Mouse (Mus musculus) spleen, adult 2 months (tissue): ENCODE measurements around the gene Gp9. TPM values are rescaled to one million over a fixed set of nuclear protein-coding genes. Genes with fewer than 3 reads are reported as not detected.

Experiments used
- DNase-seq, 2 experiments: peaks; one replicate each; pipeline versions ENCODE4 v3.0.0 to v3.0.0-alpha.2; 2012 to 2021; ENCODE audit warnings: low spot score in 2 of 2, low read depth in 1 of 2
- H3K27ac ChIP-seq: fragments of 200-500 bp; 2 replicates; pipeline ENCODE4 v1.5.1; 2012; ENCODE audit warnings: low read length, inconsistent platforms; ENCODE audit not compliant: insufficient read depth
- H3K27me3 ChIP-seq: fragments of 200-500 bp; 2 replicates; pipeline ENCODE4 v1.6.1; 2012; ENCODE audit warnings: mild to moderate bottlenecking, moderate library complexity, low read length, inconsistent platforms; ENCODE audit not compliant: control insufficient read depth, insufficient read depth
- H3K36me3 ChIP-seq: fragments of 200-500 bp; 2 replicates; pipeline ENCODE4 v1.6.1; 2012; ENCODE audit warnings: mild to moderate bottlenecking, low read length, inconsistent platforms; ENCODE audit not compliant: control insufficient read depth, insufficient read depth
- H3K4me1 ChIP-seq: fragments of 200-500 bp; 2 replicates; pipeline ENCODE4 v1.6.1; 2011; ENCODE audit warnings: inconsistent platforms; ENCODE audit not compliant: control insufficient read depth, insufficient read depth, insufficient read length
- H3K4me3 ChIP-seq: fragments of 200-500 bp; 2 replicates; pipeline ENCODE4 v1.5.1; 2011; ENCODE audit warnings: mild to moderate bottlenecking, inconsistent platforms; ENCODE audit not compliant: insufficient read depth, insufficient read length; ENCODE audit errors: extremely low read depth
- CTCF ChIP-seq: fragments of 200-500 bp; IDR thresholded peaks from 2 replicates; pipeline ENCODE4 v1.5.1; 2011; ENCODE audit warnings: mild to moderate bottlenecking, inconsistent platforms; ENCODE audit not compliant: insufficient read depth, insufficient read length, insufficient replicate concordance; ENCODE audit errors: extremely low read depth
- POLR2A ChIP-seq: fragments of 200-500 bp; IDR thresholded peaks from 2 replicates; pipeline ENCODE4 v1.6.1; 2011; ENCODE audit warnings: low read depth, low read length, inconsistent platforms
- WGBS: fragments of 180-500 bp; shearing (Covaris S2); methylation state at CpG from one replicate; pipeline ENCODE4 v1.1.7; 2018; 5-methylcytosine and 5-hydroxymethylcytosine counted together
- polyA plus RNA-seq: library from polyadenylated mRNA; depleted of rRNA; stranded (reverse); fragments of >200 nt; gene quantifications from 2 replicates; pipeline ENCODE4 v1.2.3, GENCODE M21; 2012

Gene Gp9
- polyA plus RNA-seq, 1 experiment, result 70.5 TPM

DNA sequence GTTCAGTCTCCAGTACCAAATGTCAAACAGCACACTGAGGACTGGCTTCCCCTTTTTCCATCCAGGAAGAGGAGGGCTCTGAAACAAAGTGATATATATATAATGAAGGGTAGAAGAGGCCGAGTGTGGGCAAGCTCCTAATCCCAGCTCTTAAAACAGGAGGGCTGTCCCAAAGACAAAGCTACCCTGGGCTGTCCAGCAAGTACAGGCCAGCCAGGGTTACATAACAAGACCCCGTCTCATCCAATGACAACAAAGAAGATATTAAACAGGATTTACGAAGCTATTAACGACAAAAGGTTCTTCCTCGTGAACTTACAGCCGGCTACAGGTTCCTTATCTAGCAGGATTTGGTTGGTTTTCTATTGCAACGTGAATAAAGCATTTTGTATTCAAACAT lies 27.0 kb downstream of the Gp9 start:
- WGBS, result 84% methylated on average over 7 of the region's 7 CpGs
- Histone ChIP-seq H3K36me3 (peaks cover 4% of the 10 kb centered on the region; the same call in 1 of the 2 replicates), H3K4me3 (no peak overlapping the region), H3K27ac (no peak overlapping the region), H3K27me3 (no peaks in the 10 kb centered on the region), H3K4me1 (peaks cover 13% of the 10 kb centered on the region)
- TF ChIP-seq POLR2A, result no peak
- no peak for TF ChIP-seq CTCF
- DNase-seq, result no peak

DNA sequence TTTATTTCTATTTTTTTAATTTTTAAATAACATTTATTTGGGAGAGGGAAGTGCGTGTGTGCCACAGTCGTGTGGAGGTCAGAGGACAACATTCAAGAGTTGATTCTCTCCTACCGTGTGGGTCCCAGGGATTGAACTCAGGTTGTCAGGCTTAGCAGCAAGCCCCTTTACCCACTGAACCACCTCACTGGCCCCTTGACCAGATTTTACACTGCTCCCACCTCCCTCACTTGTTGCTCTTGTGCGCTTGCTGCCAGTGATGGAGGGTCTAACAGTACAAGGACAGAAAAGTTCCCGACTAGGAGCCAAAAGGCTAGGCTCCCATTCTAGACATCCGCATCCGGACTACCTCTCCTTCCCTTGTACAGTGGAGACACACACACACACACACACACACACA lies 27.6 kb downstream of the Gp9 start:
- Histone ChIP-seq H3K27ac (peak overlapping the region; percentile 21), H3K4me3 (no peak overlapping the region)

DNA sequence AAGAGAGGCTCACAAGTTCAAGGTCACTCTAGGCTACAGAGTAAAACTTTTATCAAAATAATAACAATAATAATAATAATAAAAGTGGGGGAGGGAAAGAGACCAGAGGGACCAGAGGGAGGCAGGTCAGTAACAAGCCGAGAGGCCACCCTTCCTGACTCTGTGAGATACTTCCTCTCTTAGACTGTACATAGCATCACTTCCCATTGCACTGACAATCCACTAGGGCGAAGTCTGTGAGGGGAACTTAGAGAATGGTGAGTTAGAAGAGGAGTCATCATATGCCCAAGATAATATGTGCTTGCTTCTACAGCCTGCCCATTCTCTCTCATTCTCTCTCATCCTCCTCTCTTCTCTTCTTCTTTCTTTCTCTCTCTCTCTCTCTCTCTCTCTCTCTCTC lies 28.2 kb downstream of the Gp9 start:
- 14% methylated on average over 2 of the region's 2 CpGs for WGBS
- Histone ChIP-seq H3K27me3 (no peaks in the 10 kb centered on the region), H3K4me3 (no peak overlapping the region), H3K27ac (0 out of 2 replicates have a peak overlapping the region, but pooled peaks have one; percentile 21), H3K4me1 (peaks cover 13% of the 10 kb centered on the region), H3K36me3 (peaks cover 3% of the 10 kb centered on the region; the same call in 1 of the 2 replicates)
- TF ChIP-seq POLR2A (no peak), CTCF (0 out of 2 replicates have a peak, but pooled peaks have one; percentile 9)
- DNase-seq, result peak; percentile 25 to 43

More for the DNA sequence above, 27.6 kb downstream of the Gp9 start:
- Histone ChIP-seq H3K27me3 (no peaks in the 10 kb centered on the region), H3K36me3 (peaks cover 3% of the 10 kb centered on the region; the same call in 1 of the 2 replicates), H3K4me1 (peaks cover 13% of the 10 kb centered on the region)
- DNase-seq, result no peak
- TF ChIP-seq POLR2A (no peak), CTCF (no peak)
- 90% methylated on average over 7 of the region's 7 CpGs for WGBS

DNA sequence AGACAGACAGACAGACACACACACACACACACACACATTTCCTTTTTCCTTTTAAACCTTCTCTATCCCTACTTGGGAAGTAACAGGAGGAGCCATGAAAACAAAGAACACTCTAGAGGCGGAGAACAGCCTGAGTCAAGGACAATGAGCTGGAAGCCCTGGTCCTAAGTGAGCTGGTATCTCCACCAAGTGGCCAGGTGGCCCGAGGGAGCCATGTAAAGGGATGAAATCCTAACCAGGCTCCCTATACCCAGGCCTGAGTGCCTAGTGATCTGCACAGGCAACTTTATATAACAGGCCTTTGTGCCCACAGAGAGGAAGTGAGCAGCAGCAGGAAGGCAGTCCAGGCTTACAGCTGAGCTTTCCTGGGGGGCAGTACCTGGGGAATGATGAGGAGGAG lies 29.0 kb downstream of the Gp9 start:
- H3K27ac ChIP-seq, result peak overlapping the region; percentile 49
- TF ChIP-seq CTCF, result no peak
- H3K36me3 ChIP-seq, result peaks cover 3% of the 10 kb centered on the region; the same call in 1 of the 2 replicates
- peaks cover 13% of the 10 kb centered on the region for H3K4me1 ChIP-seq
- 56% methylated on average over 2 of the region's 2 CpGs for WGBS
- no peak overlapping the region for H3K4me3 ChIP-seq
- DNase-seq, result no peak
- H3K27me3 ChIP-seq, result no peaks in the 10 kb centered on the region

DNA sequence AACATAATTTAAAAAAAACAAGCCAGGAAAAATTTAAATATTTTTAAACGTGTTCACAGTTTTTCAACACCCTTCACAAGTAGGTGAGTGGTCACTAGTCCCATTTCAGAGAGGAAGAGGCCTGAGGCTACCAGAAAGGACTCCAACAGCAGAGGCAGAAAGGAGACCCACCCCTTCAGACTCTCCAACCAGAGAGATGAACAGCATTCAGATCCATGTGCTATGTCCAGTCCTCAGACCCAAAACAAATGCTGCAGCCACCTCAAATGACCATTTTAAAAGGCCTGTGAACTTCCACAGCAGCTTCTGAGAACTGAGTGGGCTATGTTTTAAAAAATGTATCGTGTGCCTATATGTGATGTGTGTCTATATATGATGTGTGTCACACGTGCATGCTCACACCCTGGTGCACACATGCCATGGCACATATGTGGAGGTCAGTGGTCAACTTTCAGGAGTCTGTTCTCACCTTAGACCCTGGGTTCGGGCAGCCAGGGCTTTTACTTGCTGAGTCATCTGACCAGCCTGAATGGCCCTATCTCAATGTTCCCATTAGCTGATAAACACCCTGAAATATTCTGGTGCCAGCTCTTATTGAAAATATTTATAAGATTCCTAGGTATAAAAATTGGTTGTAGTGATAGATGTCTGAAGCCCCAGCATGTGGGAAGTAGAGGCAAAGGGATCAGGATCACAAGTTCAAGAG lies 30.0 kb downstream of the Gp9 start:
- WGBS, result 75% methylated on average over 4 of the region's 4 CpGs
- Histone ChIP-seq H3K27me3 (no peaks in the 10 kb centered on the region), H3K4me1 (peaks cover 16% of the 10 kb centered on the region), H3K36me3 (peaks cover 3% of the 10 kb centered on the region; the same call in 1 of the 2 replicates), H3K27ac (peak overlapping the region; percentile 69), H3K4me3 (no peak overlapping the region)
- DNase-seq, result no peak
- TF ChIP-seq POLR2A (no peak), CTCF (no peak)

DNA sequence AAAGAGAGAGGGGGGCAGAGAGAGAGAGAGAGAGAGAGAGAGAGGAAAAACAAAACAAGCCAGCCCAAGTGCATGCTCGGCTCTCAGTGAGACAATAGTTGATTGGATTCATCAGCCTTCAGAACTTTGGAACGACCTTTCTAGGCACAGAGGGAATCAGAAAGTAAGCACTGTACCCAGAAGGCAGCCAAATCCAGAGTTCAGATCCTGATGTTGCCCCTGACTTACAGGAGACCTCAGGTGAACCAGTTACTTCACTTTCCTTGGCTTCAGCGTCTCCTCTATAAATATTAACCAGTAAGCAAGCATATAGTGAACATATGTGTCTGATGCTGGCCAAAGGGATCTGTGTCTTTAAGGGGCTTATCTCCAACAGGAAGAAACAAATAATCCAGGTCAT lies 30.6 kb downstream of the Gp9 start:
- Histone ChIP-seq H3K4me1 (peaks cover 16% of the 10 kb centered on the region), H3K4me3 (peak overlapping the region; percentile 16; the same call in 1 of the 2 replicates), H3K27ac (peak overlapping the region; percentile 65), H3K36me3 (peaks cover 3% of the 10 kb centered on the region; the same call in 1 of the 2 replicates), H3K27me3 (no peaks in the 10 kb centered on the region)
- TF ChIP-seq POLR2A (no peak), CTCF (no peak)
- WGBS, result 70% methylated on average over 3 of the region's 3 CpGs
- no peak for DNase-seq

DNA sequence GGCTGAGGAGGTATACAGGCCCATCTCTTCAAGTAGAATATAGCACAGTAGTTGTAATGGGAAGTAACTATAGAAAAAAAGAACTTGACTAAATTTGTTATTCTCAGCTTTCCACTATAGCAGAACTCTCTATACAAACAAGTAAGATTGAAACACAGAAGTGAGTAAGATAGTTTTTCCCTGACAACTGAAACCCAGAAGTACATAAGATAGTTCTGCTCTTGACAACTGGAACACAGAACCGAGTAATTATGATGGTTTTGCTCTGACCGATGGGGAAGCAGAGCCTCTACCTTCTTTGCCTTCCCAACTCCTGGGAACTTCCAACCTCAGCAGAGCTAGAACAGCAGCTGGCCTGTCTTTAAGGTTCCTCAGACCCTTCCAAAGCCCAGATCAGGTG lies 31.3 kb downstream of the Gp9 start:
- Histone ChIP-seq H3K36me3 (peaks cover 2% of the 10 kb centered on the region; the same call in 1 of the 2 replicates), H3K4me3 (peak overlapping the region; percentile 29; the same call in 1 of the 2 replicates), H3K27ac (peak overlapping the region; percentile 92), H3K4me1 (peaks cover 16% of the 10 kb centered on the region), H3K27me3 (no peaks in the 10 kb centered on the region)
- WGBS, result 25% methylated on average over 2 of the region's 2 CpGs
- peak in 1 of 2 experiments; percentile 25 for DNase-seq
- TF ChIP-seq POLR2A (no peak), CTCF (no peak)
